Mouse (Mus musculus) forebrain, embryonic 14.5 days (tissue): Measurements from ENCODE around the gene Rfx6. TPM values are rescaled to one million over a fixed set of nuclear protein-coding genes. Genes with fewer than 3 reads are reported as not detected.
A peak's percentile ranks its signal among the peaks of the same experiment; 100 is the strongest.

ENCODE experiments used
- ATAC-seq: fragments of 200-750 bp; cut with Nextera tagmentation; 2 replicates; pipeline ENCODE4 v1.8.0; 2017; ENCODE audit warnings: mild to moderate bottlenecking, moderate library complexity
- DNase-seq: peaks from one replicate; pipeline ENCODE4 v3.0.0-alpha.2; 2015; ENCODE audit warnings: low spot score
- H3K27ac ChIP-seq: fragments of 300-500 bp; sonication (generic); 2 replicates; pipeline ENCODE4 v1.5.1; 2014; ENCODE audit warnings: low read depth, mild to moderate bottlenecking, control low read depth, low read length, moderate library complexity
- H3K27me3 ChIP-seq: fragments of 300-500 bp; sonication (generic); replicated peaks from 2 replicates; pipeline ENCODE4 v1.6.1; 2014; ENCODE audit warnings: low read length, control low read depth, mixed read lengths; ENCODE audit not compliant: control insufficient read depth, insufficient read depth
- H3K36me3 ChIP-seq: fragments of 300-500 bp; sonication (generic); 2 replicates; pipeline ENCODE4 v1.6.1; 2014; ENCODE audit warnings: low read length, control low read depth; ENCODE audit not compliant: control insufficient read depth, insufficient read depth
- H3K4me1 ChIP-seq: fragments of 300-500 bp; sonication (generic); 2 replicates; pipeline ENCODE4 v1.6.1; 2014; ENCODE audit warnings: antibody characterized with exemption, low read length, control low read depth; ENCODE audit not compliant: control insufficient read depth, insufficient read depth
- H3K4me2 ChIP-seq: fragments of 300-500 bp; sonication (generic); 2 replicates; pipeline ENCODE4 v1.6.1; 2014; ENCODE audit warnings: mild to moderate bottlenecking, control low read depth, low read length
- H3K4me3 ChIP-seq: fragments of 300-500 bp; sonication (generic); 2 replicates; pipeline ENCODE4 v1.5.1; 2014; ENCODE audit warnings: low read depth, low read length, control low read depth
- H3K9ac ChIP-seq: fragments of 300-500 bp; sonication (generic); 2 replicates; pipeline ENCODE4 v1.6.1; 2014; ENCODE audit warnings: mild to moderate bottlenecking, low read length, control low read depth, moderate library complexity
- H3K9me3 ChIP-seq: fragments of 300-500 bp; sonication (generic); replicated peaks from 2 replicates; pipeline ENCODE4 v1.6.1; 2016; ENCODE audit warnings: low read length, control low read depth, mixed read lengths; ENCODE audit not compliant: control insufficient read depth
- WGBS: fragments of 180-500 bp; shearing (Covaris S2); extraction: QIAGEN DNeasy Blood & Tissue Kit; methylation state at CpG from one replicate; pipeline ENCODE4 v1.1.7; 2014; 5-methylcytosine and 5-hydroxymethylcytosine counted together
- polyA plus RNA-seq: library from polyadenylated mRNA; unstranded; fragments of >200 nt; fragmentation: Nextera tagmentation; extraction: Ambion mirVana; gene quantifications from 2 replicates; pipeline ENCODE4 v1.2.1, GENCODE M21; 2014

Rfx6 gene
- polyA plus RNA-seq = not detected in 2 replicates

GRCm38 (mm10) chr10:51677548-51678250 is at the start of gene Rfx6:
Gene Rfx6 (plus strand): TSS chr10:51677756.
- peak within 1 kb of the TSS; percentile 97 for H3K4me2 ChIP-seq
- ATAC-seq (peak; percentile 77), DNase-seq (peak; percentile 47)
- no peaks in the 10 kb centered on the region for H3K9me3 ChIP-seq
- no peaks in the 10 kb centered on the region for H3K36me3 ChIP-seq
- H3K9ac ChIP-seq = peak within 1 kb of the TSS; percentile 58
- peak within 1 kb of the TSS; percentile 43 for H3K4me3 ChIP-seq
- no peak within 1 kb of the TSS for H3K27ac ChIP-seq
- WGBS = under 1% methylated on average over 38 of the region's 38 CpGs
- peaks cover 12% of the 10 kb centered on the region; the same call in 1 of the 2 replicates for H3K27me3 ChIP-seq
- no peaks in the 10 kb centered on the region for H3K4me1 ChIP-seq

GRCm38 (mm10) chr10:51631411-51632136 is 46.0 kb upstream of the Rfx6 start, which contains the start of gene Gprc6a:
Gene Gprc6a (minus strand): TSS chr10:51631461.
- WGBS = 41% methylated on average over 8 of the region's 8 CpGs
- H3K4me1 ChIP-seq = no peaks in the 10 kb centered on the region
- ATAC-seq (no peak), DNase-seq (peak; percentile 33)
- no peaks in the 10 kb centered on the region for H3K9me3 ChIP-seq
- no peak within 1 kb of the TSS for H3K4me2 ChIP-seq
- no peak within 1 kb of the TSS for H3K27ac ChIP-seq
- H3K4me3 ChIP-seq = no peak within 1 kb of the TSS
- no peaks in the 10 kb centered on the region for H3K36me3 ChIP-seq
- H3K27me3 ChIP-seq = no peaks in the 10 kb centered on the region
- no peak within 1 kb of the TSS for H3K9ac ChIP-seq

GRCm38 (mm10) chr10:51649506-51650221 is 27.9 kb upstream of the Rfx6 start:
- 75% methylated on average over 3 of the region's 3 CpGs for WGBS
- Histone ChIP-seq H3K36me3 (no peaks in the 10 kb centered on the region), H3K9ac (no peak overlapping the region), H3K4me3 (no peak overlapping the region), H3K27ac (no peak overlapping the region), H3K27me3 (no peaks in the 10 kb centered on the region), H3K4me1 (no peaks in the 10 kb centered on the region), H3K9me3 (no peaks in the 10 kb centered on the region), H3K4me2 (no peak overlapping the region)
- no peak for ATAC-seq
- DNase-seq = no peak

GRCm38 (mm10) chr10:51657324-51657723 is 20.2 kb upstream of the Rfx6 start:
- H3K9ac ChIP-seq = no peak overlapping the region
- H3K36me3 ChIP-seq = no peaks in the 10 kb centered on the region
- H3K27me3 ChIP-seq = no peaks in the 10 kb centered on the region
- no peak overlapping the region for H3K27ac ChIP-seq
- no peak overlapping the region for H3K4me3 ChIP-seq
- no peak overlapping the region for H3K4me2 ChIP-seq
- no peaks in the 10 kb centered on the region for H3K9me3 ChIP-seq
- ATAC-seq (no peak; the same call in 1 of the 2 replicates), DNase-seq (peak; percentile 42)
- H3K4me1 ChIP-seq = no peaks in the 10 kb centered on the region
- 74% methylated on average over 1 of the region's 1 CpGs for WGBS

GRCm38 (mm10) chr10:51669334-51669733 is 8.2 kb upstream of the Rfx6 start:
- no peak for DNase-seq
- Histone ChIP-seq H3K9ac (no peak overlapping the region), H3K4me3 (no peak overlapping the region), H3K36me3 (no peaks in the 10 kb centered on the region), H3K27me3 (no peaks in the 10 kb centered on the region), H3K4me1 (no peaks in the 10 kb centered on the region), H3K4me2 (no peak overlapping the region), H3K27ac (no peak overlapping the region), H3K9me3 (no peaks in the 10 kb centered on the region)
- ATAC-seq = no peak

GRCm38 (mm10) chr10:51671583-51671982 is 6.0 kb upstream of the Rfx6 start:
- no peak overlapping the region for H3K4me2 ChIP-seq
- H3K4me3 ChIP-seq = no peak overlapping the region
- H3K4me1 ChIP-seq = no peaks in the 10 kb centered on the region
- WGBS = 84% methylated on average over 4 of the region's 4 CpGs
- DNase-seq = no peak
- no peak overlapping the region for H3K9ac ChIP-seq
- H3K27me3 ChIP-seq = no peaks in the 10 kb centered on the region
- H3K9me3 ChIP-seq = no peaks in the 10 kb centered on the region
- no peak for ATAC-seq
- H3K36me3 ChIP-seq = no peaks in the 10 kb centered on the region
- no peak overlapping the region for H3K27ac ChIP-seq

- Histone ChIP-seq H3K27me3 (0 out of 2 replicates have a peak, but pooled peaks cover 3% of the 10 kb centered on the region), H3K4me2 (no peak overlapping the region), H3K9ac (no peak overlapping the region), H3K36me3 (no peaks in the 10 kb centered on the region), H3K27ac (no peak overlapping the region), H3K4me1 (no peaks in the 10 kb centered on the region), H3K9me3 (no peaks in the 10 kb centered on the region), H3K4me3 (no peak overlapping the region)
- DNase-seq (no peak), ATAC-seq (no peak)
- 69% methylated on average over 1 of the region's 1 CpGs for WGBS
Measured at GRCm38 (mm10) chr10:51672082-51672779, 5.3 kb upstream of the Rfx6 start.

GRCm38 (mm10) chr10:51678251-51678639 is 689 bp downstream of the Rfx6 start:
- H3K9ac ChIP-seq = no peak overlapping the region
- WGBS = 19% methylated on average over 10 of the region's 10 CpGs
- H3K4me1 ChIP-seq = no peaks in the 10 kb centered on the region
- H3K36me3 ChIP-seq = no peaks in the 10 kb centered on the region
- H3K27me3 ChIP-seq = peaks cover 12% of the 10 kb centered on the region; the same call in 1 of the 2 replicates
- no peaks in the 10 kb centered on the region for H3K9me3 ChIP-seq
- no peak for DNase-seq
- H3K4me2 ChIP-seq = peak overlapping the region; percentile 97
- H3K4me3 ChIP-seq = peak overlapping the region; percentile 43
- no peak overlapping the region for H3K27ac ChIP-seq
- ATAC-seq = peak; percentile 16; the same call in 1 of the 2 replicates
